Mouse (Mus musculus) hindbrain, embryonic 12.5 days (tissue): ENCODE results near the gene Fam129a. TPM values are rescaled to one million over a fixed set of nuclear protein-coding genes. Genes with fewer than 3 reads are reported as not detected.

Experiments used
- ATAC-seq: fragments of 200-750 bp; cut with Nextera tagmentation; 2 replicates; pipeline ENCODE4 v1.8.0; 2017; ENCODE audit warnings: moderate TSS enrichment; ENCODE audit not compliant: low FRiP score
- H3K27ac ChIP-seq: fragments of 300-500 bp; sonication (generic); 2 replicates; pipeline ENCODE4 v1.5.1; 2016; ENCODE audit warnings: mild to moderate bottlenecking
- H3K27me3 ChIP-seq: fragments of 300-500 bp; sonication (generic); 2 replicates; pipeline ENCODE4 v1.6.1; 2016; ENCODE audit warnings: mild to moderate bottlenecking
- H3K36me3 ChIP-seq: fragments of 300-500 bp; sonication (generic); 2 replicates; pipeline ENCODE4 v1.6.1; 2016; ENCODE audit warnings: mild to moderate bottlenecking
- H3K4me1 ChIP-seq: fragments of 300-500 bp; sonication (generic); 2 replicates; pipeline ENCODE4 v1.6.1; 2016
- H3K4me2 ChIP-seq: fragments of 300-500 bp; sonication (generic); replicated peaks from 2 replicates; pipeline ENCODE4 v1.6.1; 2016; ENCODE audit warnings: mild to moderate bottlenecking
- H3K4me3 ChIP-seq: fragments of 300-500 bp; sonication (generic); 2 replicates; pipeline ENCODE4 v1.5.1; 2016; ENCODE audit warnings: mild to moderate bottlenecking
- H3K9ac ChIP-seq: fragments of 300-500 bp; sonication (generic); 2 replicates; pipeline ENCODE4 v1.6.1; 2016; ENCODE audit warnings: mild to moderate bottlenecking, moderate library complexity
- H3K9me3 ChIP-seq: fragments of 300-500 bp; sonication (generic); replicated peaks from 2 replicates; pipeline ENCODE4 v1.6.1; 2016; ENCODE audit warnings: mild to moderate bottlenecking
- WGBS: fragments of 180-500 bp; shearing (Covaris S2); methylation state at CpG from one replicate; pipeline ENCODE4 v1.1.7; 2016; 5-methylcytosine and 5-hydroxymethylcytosine counted together
- polyA plus RNA-seq: library from polyadenylated mRNA; unstranded; fragments of >200 nt; fragmentation: Nextera tagmentation; extraction: Ambion mirVana; gene quantifications from 2 replicates; pipeline ENCODE4 v1.2.1, GENCODE M21; 2016

The Fam129a gene
- polyA plus RNA-seq, 1 experiment from 2014 or later: 1.2 TPM

GRCm38 (mm10) chr1:151660883-151661282 lies 89.9 kb downstream of the Fam129a start:
- no peak for ATAC-seq
- H3K9me3 ChIP-seq: no peaks in the 10 kb centered on the region
- WGBS: 88% methylated on average over 6 of the region's 6 CpGs
- no peak overlapping the region for H3K9ac ChIP-seq
- no peak overlapping the region for H3K4me3 ChIP-seq
- no peaks in the 10 kb centered on the region for H3K27me3 ChIP-seq
- no peaks in the 10 kb centered on the region for H3K36me3 ChIP-seq
- 0 out of 2 replicates have a peak, but pooled peaks cover 3% of the 10 kb centered on the region for H3K4me1 ChIP-seq
- H3K27ac ChIP-seq: no peak overlapping the region
- no peak overlapping the region for H3K4me2 ChIP-seq

- Histone ChIP-seq H3K4me3 (no peak overlapping the region), H3K27me3 (no peaks in the 10 kb centered on the region), H3K27ac (no peak overlapping the region), H3K4me1 (0 out of 2 replicates have a peak, but pooled peaks cover 3% of the 10 kb centered on the region), H3K4me2 (no peak overlapping the region), H3K9me3 (no peaks in the 10 kb centered on the region), H3K9ac (no peak overlapping the region), H3K36me3 (no peaks in the 10 kb centered on the region)
- no peak for ATAC-seq
- WGBS: 89% methylated on average over 7 of the region's 7 CpGs
Measured at GRCm38 (mm10) chr1:151661684-151662439, 90.9 kb downstream of the Fam129a start.

- Histone ChIP-seq H3K36me3 (no peaks in the 10 kb centered on the region), H3K4me1 (no peaks in the 10 kb centered on the region), H3K9ac (no peak overlapping the region), H3K9me3 (no peaks in the 10 kb centered on the region), H3K4me2 (no peak overlapping the region), H3K27me3 (no peaks in the 10 kb centered on the region), H3K4me3 (no peak overlapping the region), H3K27ac (no peak overlapping the region)
- 89% methylated on average over 6 of the region's 6 CpGs for WGBS
- ATAC-seq: no peak
Measured at GRCm38 (mm10) chr1:151662958-151663357, 92.0 kb downstream of the Fam129a start.

GRCm38 (mm10) chr1:151664384-151664783 lies 93.4 kb downstream of the Fam129a start:
- Histone ChIP-seq H3K27ac (no peak overlapping the region), H3K36me3 (no peaks in the 10 kb centered on the region), H3K4me1 (no peaks in the 10 kb centered on the region), H3K4me3 (no peak overlapping the region), H3K9ac (no peak overlapping the region), H3K4me2 (no peak overlapping the region), H3K27me3 (no peaks in the 10 kb centered on the region), H3K9me3 (no peaks in the 10 kb centered on the region)
- ATAC-seq: no peak
- WGBS: 94% methylated on average over 10 of the region's 10 CpGs

- WGBS: 85% methylated on average over 7 of the region's 7 CpGs
- H3K36me3 ChIP-seq: no peaks in the 10 kb centered on the region
- ATAC-seq: no peak
- H3K4me1 ChIP-seq: no peaks in the 10 kb centered on the region
- H3K27ac ChIP-seq: no peak overlapping the region
- H3K9me3 ChIP-seq: no peaks in the 10 kb centered on the region
- no peak overlapping the region for H3K4me3 ChIP-seq
- no peaks in the 10 kb centered on the region for H3K27me3 ChIP-seq
- no peak overlapping the region for H3K9ac ChIP-seq
- no peak overlapping the region for H3K4me2 ChIP-seq
Measured at GRCm38 (mm10) chr1:151664837-151665431, 93.9 kb downstream of the Fam129a start.

GRCm38 (mm10) chr1:151667351-151668074 lies 96.5 kb downstream of the Fam129a start:
- Histone ChIP-seq H3K4me3 (no peak overlapping the region), H3K27me3 (no peaks in the 10 kb centered on the region), H3K9me3 (no peaks in the 10 kb centered on the region), H3K9ac (no peak overlapping the region), H3K36me3 (no peaks in the 10 kb centered on the region), H3K27ac (no peak overlapping the region), H3K4me2 (no peak overlapping the region), H3K4me1 (no peaks in the 10 kb centered on the region)
- ATAC-seq: no peak
- WGBS: 87% methylated on average over 10 of the region's 10 CpGs

GRCm38 (mm10) chr1:151670006-151670591 lies 99.1 kb downstream of the Fam129a start:
- ATAC-seq: no peak
- H3K27me3 ChIP-seq: no peaks in the 10 kb centered on the region
- H3K27ac ChIP-seq: no peak overlapping the region
- no peaks in the 10 kb centered on the region for H3K36me3 ChIP-seq
- H3K4me3 ChIP-seq: no peak overlapping the region
- H3K9ac ChIP-seq: no peak overlapping the region
- WGBS: 85% methylated on average over 9 of the region's 9 CpGs
- no peak overlapping the region for H3K4me2 ChIP-seq
- H3K9me3 ChIP-seq: no peaks in the 10 kb centered on the region
- no peaks in the 10 kb centered on the region for H3K4me1 ChIP-seq

- ATAC-seq: no peak
- 68% methylated on average over 5 of the region's 5 CpGs for WGBS
- Histone ChIP-seq H3K9ac (no peak overlapping the region), H3K36me3 (no peaks in the 10 kb centered on the region), H3K4me2 (no peak overlapping the region), H3K4me3 (no peak overlapping the region), H3K27me3 (no peaks in the 10 kb centered on the region), H3K9me3 (no peaks in the 10 kb centered on the region), H3K4me1 (no peaks in the 10 kb centered on the region; the same call in 1 of the 2 replicates), H3K27ac (no peak overlapping the region)
Measured at GRCm38 (mm10) chr1:151675684-151676083, 104.7 kb downstream of the Fam129a start.

- ATAC-seq: no peak
- Histone ChIP-seq H3K4me3 (no peak overlapping the region), H3K36me3 (no peaks in the 10 kb centered on the region), H3K9ac (no peak overlapping the region), H3K9me3 (no peaks in the 10 kb centered on the region), H3K27me3 (no peaks in the 10 kb centered on the region), H3K4me1 (no peaks in the 10 kb centered on the region; the same call in 1 of the 2 replicates), H3K4me2 (no peak overlapping the region), H3K27ac (no peak overlapping the region)
- 56% methylated on average over 3 of the region's 4 CpGs for WGBS
Measured at GRCm38 (mm10) chr1:151677185-151677809, 106.3 kb downstream of the Fam129a start.

- Histone ChIP-seq H3K9me3 (no peaks in the 10 kb centered on the region), H3K27ac (no peak overlapping the region), H3K4me1 (no peaks in the 10 kb centered on the region; the same call in 1 of the 2 replicates), H3K36me3 (no peaks in the 10 kb centered on the region), H3K27me3 (no peaks in the 10 kb centered on the region), H3K4me3 (no peak overlapping the region), H3K9ac (no peak overlapping the region), H3K4me2 (no peak overlapping the region)
- ATAC-seq: no peak
- WGBS: 81% methylated on average over 4 of the region's 4 CpGs
Measured at GRCm38 (mm10) chr1:151677975-151678374, 107.0 kb downstream of the Fam129a start.

- no peaks in the 10 kb centered on the region for H3K9me3 ChIP-seq
- no peak overlapping the region for H3K4me3 ChIP-seq
- ATAC-seq: no peak
- no peak overlapping the region for H3K4me2 ChIP-seq
- no peaks in the 10 kb centered on the region; the same call in 1 of the 2 replicates for H3K4me1 ChIP-seq
- H3K27me3 ChIP-seq: no peaks in the 10 kb centered on the region
- H3K27ac ChIP-seq: no peak overlapping the region
- no peak overlapping the region for H3K9ac ChIP-seq
- no peaks in the 10 kb centered on the region for H3K36me3 ChIP-seq
- 90% methylated on average over 7 of the region's 7 CpGs for WGBS
Measured at GRCm38 (mm10) chr1:151679153-151679552, 108.2 kb downstream of the Fam129a start.
